Mouse (Mus musculus) B cell, adult 67 days (primary cell): Measurements from ENCODE around the gene Zfp945. TPM values are rescaled to one million over a fixed set of nuclear protein-coding genes. Genes with fewer than 3 reads are reported as not detected.

ENCODE experiments used
- total RNA-seq, 2 experiments: library from RNA; stranded (reverse); gene quantifications; 4 replicates each; pipeline ENCODE4 v1.2.4; 2023

The Zfp945 gene
- 10 to 100 TPM; 15.0 to 23.0 TPM for total RNA-seq

DNA sequence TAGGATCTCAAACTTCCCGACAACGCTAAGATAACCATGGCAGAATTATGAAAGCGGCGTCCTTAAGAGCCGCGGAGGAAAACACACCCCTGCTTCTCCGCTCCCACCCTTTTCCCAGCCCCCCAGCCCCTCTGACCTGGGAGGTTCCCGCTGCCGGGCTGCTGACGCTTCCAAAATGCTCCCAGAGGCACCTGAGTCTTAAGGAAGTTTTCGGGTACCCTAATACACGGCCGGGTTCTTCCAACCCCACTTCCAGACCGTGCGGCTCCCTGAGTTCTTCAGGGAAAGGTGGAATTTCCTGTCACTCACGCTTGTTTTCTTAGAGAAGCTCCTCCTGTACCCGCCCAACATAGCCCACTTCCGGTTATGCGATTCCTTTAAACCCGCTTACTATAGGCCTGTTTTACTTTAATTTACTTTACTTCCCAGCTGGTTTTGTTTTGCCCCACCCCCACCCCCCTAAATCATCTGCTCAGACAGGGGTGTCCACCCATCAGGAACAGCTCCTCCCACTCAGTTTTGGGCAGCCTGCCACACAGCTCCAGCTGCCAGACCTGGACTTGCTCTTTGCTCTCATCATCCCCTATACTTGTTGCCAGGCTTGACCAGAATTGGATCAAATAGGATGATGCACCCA is at the start of gene Zfp945:
Gene Zfp945, minus strand, starts transcription at position 290 of the 637 bp plus-strand sequence.

Other genes with a start within 250 kb of the Zfp945 start
- gene Vmn2r113, start 75.8 kb upstream of the Zfp945 start, total RNA-seq, result not detected
- gene Vmn2r-ps130, start 194.0 kb upstream of the Zfp945 start, total RNA-seq, result not detected